18 mouse cellular contexts compared by ENCODE assay signal in the genomic region with DNA sequence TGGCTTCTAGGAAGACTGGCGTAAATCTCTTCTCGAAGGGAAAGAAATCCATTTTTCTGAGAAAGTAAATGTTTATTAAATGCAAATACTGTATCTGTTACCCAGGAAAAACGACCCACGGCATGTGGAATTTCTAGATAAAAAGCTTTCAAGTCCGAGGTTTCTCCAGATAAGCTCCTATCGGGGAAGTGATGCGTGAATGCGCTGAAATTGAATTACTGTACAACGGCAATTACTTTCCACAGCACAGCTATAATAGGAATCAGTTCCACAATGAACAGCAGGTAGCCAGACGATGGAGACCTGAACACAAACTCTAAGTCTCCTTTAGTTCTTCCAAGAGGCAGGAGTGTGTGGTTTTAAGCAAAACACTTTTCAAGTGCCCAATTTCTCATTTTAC.
"Had no signal": no experiment of that assay in that cellular context is flagged by ENCODE, and none has a peak within 500 bp of the region (broad histone marks: within the 10 kb centered on the region; RNA-seq: fewer than 3 reads in every experiment).

No protein-coding gene starts in this region.

- DNase-seq: kidney, adult 18-20 months; kidney, adult 9 months; kidney, postnatal 14 days; kidney, postnatal 4 days; left cerebral cortex, postnatal 4 days; liver, postnatal 0 days; lung, embryonic 14.5 days; right cerebral cortex, postnatal 25 days; spleen, adult 18-20 months; thymus, postnatal 36 days had no signal

- H3K36me3 ChIP-seq: limb, embryonic 12.5 days; limb, embryonic 15.5 days; stomach, embryonic 15.5 days had no signal

- H3K4me2 ChIP-seq: limb, embryonic 12.5 days; limb, embryonic 15.5 days; liver, embryonic 11.5 days; lung, embryonic 14.5 days; stomach, embryonic 15.5 days had no signal

- H3K27ac ChIP-seq: limb, embryonic 12.5 days; limb, embryonic 15.5 days; liver, embryonic 14.5 days; macrophage; stomach, embryonic 15.5 days had no signal

- ATAC-seq: intestine, embryonic 16.5 days; liver, postnatal 0 days; lung, postnatal 0 days had no signal

- H3K9ac ChIP-seq: limb, embryonic 12.5 days; limb, embryonic 15.5 days; liver, embryonic 14.5 days; liver, postnatal 0 days; lung, embryonic 14.5 days; stomach, embryonic 15.5 days had no signal

- H3K4me3 ChIP-seq: limb, embryonic 12.5 days; limb, embryonic 15.5 days; stomach, embryonic 15.5 days had no signal

- H3K9me3 ChIP-seq: limb, embryonic 15.5 days; stomach, embryonic 15.5 days had no signal

- H3K27me3 ChIP-seq: limb, embryonic 12.5 days; limb, embryonic 15.5 days; stomach, embryonic 15.5 days had no signal

- H3K4me1 ChIP-seq: limb, embryonic 12.5 days; limb, embryonic 15.5 days; stomach, embryonic 15.5 days had no signal
